Mouse (Mus musculus) layer of hippocampus, adult 2 months (tissue): Measurements from ENCODE around the gene Lpp. TPM values are rescaled to one million over a fixed set of nuclear protein-coding genes. Genes with fewer than 3 reads are reported as not detected.
A peak's percentile ranks its signal among the peaks of the same experiment; 100 is the strongest.

Experiments used
- DNase-seq, 2 experiments: peaks; one replicate each; pipeline ENCODE4 v3.0.0; 2022; ENCODE audit warnings: low spot score in 2 of 2
- H3K27ac ChIP-seq: fragments of 200-600 bp; 2 replicates; pipeline ENCODE4 v1.8.1; 2022
- H3K4me3 ChIP-seq: fragments of 200-600 bp; 2 replicates; pipeline ENCODE4 v1.8.1; 2022; ENCODE audit warnings: mild to moderate bottlenecking
- CTCF ChIP-seq: fragments of 200-600 bp; conservative IDR thresholded peaks from 2 replicates; pipeline ENCODE4 v1.8.1; 2022; ENCODE audit warnings: antibody characterized with exemption, mild to moderate bottlenecking, moderate library complexity
- total RNA-seq, 2 experiments: library from RNA; stranded (reverse); gene quantifications; 2 replicates each; pipeline ENCODE4 v1.2.3; 2021

The Lpp gene
- total RNA-seq, 2 experiments from 2014 or later = 10.1 to 10.5 TPM

DNA sequence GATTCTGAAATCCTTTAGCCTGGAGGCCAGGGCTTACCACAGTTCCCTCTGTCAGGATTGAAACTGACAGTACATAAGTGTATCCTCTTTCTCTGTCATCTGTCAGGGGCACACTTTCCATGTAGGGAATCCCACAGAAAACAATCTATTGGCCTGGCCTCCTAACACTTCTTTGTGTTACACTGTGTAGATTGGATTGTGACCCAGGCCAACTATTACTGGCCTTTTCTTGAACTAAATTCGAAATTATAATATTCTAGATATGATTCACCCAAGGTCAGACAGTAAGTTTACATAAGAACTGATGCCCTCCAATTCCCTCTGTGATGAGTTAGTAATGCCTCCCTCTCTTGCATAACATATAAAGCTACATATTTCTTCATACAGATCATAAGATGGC is 553.0 kb downstream of the Lpp start:
- no peak for DNase-seq
- H3K27ac ChIP-seq = no peak overlapping the region
- TF ChIP-seq CTCF = no peak
- H3K4me3 ChIP-seq = no peak overlapping the region

- H3K4me3 ChIP-seq = no peak overlapping the region
- no peak overlapping the region for H3K27ac ChIP-seq
- no peak for TF ChIP-seq CTCF
- no peak for DNase-seq
Observed at GRCm38 (mm10) chr16:24947485-24947884, 554.2 kb downstream of the Lpp start.

GRCm38 (mm10) chr16:24948091-24948690 is 554.9 kb downstream of the Lpp start:
- no peak for TF ChIP-seq CTCF
- no peak for DNase-seq
- H3K4me3 ChIP-seq = no peak overlapping the region
- H3K27ac ChIP-seq = no peak overlapping the region

DNA sequence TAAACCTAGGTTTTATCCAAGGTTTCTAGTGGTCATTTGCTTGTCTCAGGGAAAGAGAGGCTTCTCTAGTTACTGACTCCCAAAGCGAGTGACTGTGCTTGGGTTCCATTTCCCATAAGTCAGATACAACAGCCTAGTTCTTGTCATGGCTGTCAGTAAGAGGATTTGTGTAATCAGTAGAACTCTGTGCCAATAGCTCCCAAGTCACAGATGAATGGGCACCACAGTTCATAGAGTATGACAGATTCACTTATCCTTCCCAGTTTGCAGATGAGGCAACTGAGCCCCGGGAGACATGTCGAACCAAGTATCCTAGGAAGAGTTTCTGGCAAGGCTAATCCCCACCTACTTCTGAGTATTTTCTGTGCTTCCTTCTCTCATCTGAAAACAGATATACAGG is 556.0 kb downstream of the Lpp start:
- no peak for DNase-seq
- Histone ChIP-seq H3K27ac (no peak overlapping the region), H3K4me3 (no peak overlapping the region)
- TF ChIP-seq CTCF = no peak

- TF ChIP-seq CTCF = no peak
- H3K4me3 ChIP-seq = no peak overlapping the region
- 0 out of 2 replicates have a peak overlapping the region, but pooled peaks have one; percentile 2 for H3K27ac ChIP-seq
- no peak for DNase-seq
Observed at GRCm38 (mm10) chr16:24950112-24950743, 556.9 kb downstream of the Lpp start.

DNA sequence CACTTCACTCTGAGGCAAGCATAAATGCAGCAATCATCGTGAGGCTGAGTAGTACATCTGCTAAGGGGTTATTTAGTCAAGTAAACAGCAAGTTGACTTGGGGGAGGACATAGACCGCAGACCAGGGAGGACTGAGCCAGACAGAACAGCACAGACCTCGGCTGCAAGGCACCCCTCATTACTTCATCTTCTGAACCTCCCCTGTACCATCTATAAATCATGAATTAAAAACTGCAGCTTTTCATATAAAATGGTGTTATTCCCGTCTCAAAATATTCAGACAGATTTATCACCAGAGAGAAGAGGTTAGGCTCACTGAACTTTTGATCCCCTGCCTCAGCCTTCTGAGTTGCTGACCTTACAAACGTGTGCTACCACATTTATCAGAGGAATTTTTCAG is 558.6 kb downstream of the Lpp start:
- Histone ChIP-seq H3K4me3 (no peak overlapping the region), H3K27ac (no peak overlapping the region)
- DNase-seq = no peak
- no peak for TF ChIP-seq CTCF

GRCm38 (mm10) chr16:24955054-24955453 is 561.7 kb downstream of the Lpp start:
- Histone ChIP-seq H3K4me3 (no peak overlapping the region), H3K27ac (no peak overlapping the region)
- DNase-seq = peak in 1 of 2 experiments; percentile 32
- TF ChIP-seq CTCF = no peak

- no peak for TF ChIP-seq CTCF
- Histone ChIP-seq H3K4me3 (no peak overlapping the region), H3K27ac (no peak overlapping the region)
- DNase-seq = no peak
Observed at GRCm38 (mm10) chr16:24958661-24959060, 565.4 kb downstream of the Lpp start.

DNA sequence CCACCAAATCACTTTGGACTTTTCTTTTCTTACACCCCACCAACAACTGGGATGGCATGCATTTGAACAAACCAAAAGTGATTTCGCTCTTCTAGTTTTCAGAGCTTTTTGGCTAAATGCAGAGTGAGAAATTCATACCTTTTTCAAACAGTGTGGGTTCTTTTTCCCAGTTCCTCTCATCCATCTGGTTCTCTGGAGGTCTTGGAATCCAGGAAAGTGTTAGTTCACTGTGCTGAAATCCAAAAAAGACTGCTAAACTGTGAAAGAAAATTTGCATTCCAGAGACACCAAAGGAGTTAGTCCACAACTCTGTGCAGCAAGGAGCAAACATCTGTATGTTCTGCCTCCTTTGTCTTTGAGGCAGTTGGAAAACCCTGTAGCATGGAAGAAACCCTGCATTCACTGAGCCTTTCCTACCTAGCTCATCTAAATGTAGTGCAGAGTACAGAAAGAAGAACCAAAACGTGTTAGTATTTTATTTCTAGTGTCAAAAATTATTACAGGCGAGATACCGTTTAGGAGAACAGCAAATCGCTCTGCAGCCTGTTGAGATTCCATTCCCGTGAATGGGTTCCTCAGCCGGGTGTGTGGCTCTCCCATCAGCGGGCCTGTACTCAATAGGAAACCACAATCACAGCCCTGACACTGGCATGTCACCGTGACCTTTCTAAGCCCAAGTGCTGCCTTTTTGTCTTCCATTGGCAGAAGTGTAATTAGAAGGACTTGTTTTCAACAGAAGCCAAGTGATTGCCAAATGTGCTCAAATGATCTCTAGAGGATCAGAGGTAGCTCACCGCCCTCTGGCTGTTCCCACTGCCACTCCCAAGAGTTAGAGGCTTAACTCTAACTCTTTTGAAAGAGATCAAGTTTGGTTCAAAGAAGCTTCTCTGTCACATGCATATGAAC is 567.8 kb downstream of the Lpp start:
- DNase-seq = no peak
- no peak for TF ChIP-seq CTCF
- Histone ChIP-seq H3K27ac (no peak overlapping the region), H3K4me3 (no peak overlapping the region)

GRCm38 (mm10) chr16:24964311-24964710 is 571.0 kb downstream of the Lpp start:
- H3K4me3 ChIP-seq = no peak overlapping the region
- TF ChIP-seq CTCF = no peak
- no peak for DNase-seq
- H3K27ac ChIP-seq = no peak overlapping the region

DNA sequence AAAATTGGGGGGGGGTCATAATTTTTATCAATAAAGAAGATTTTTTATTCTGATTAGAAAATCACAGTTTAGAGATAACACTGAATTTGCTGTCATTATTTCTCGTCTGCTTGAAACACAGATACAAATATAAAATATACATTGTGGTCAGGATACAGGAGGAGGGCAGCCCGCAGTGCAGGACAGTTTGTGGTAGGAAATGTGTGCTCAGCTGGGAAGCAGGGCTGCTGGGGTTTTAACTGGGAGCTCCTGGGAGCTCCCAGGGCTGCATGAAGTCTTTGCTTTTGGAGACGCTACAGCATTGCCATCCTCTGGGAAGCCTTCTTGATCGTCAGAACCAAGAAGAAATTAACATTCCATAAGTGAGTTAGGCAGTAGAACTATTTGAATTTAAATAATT is 571.8 kb downstream of the Lpp start:
- Histone ChIP-seq H3K27ac (no peak overlapping the region), H3K4me3 (no peak overlapping the region)
- no peak for TF ChIP-seq CTCF
- no peak for DNase-seq

DNA sequence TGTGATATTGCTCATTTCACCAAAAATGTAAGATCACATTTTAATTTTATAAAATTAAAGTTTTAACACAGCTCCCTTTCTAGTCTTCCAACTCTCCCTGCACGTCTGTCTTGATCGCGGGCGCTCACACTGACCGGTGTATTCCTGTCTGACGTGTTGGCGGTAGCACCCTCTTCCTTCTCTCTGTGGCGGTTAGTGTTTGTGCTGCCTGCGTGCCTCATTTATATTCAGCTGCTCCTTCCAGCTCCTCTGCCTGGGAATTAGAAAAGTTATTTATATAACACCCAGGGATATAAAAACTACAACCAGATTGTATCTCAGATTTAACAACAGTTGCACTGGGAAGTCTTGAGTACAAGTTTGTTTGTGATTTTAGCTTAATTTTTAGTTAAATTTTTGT is 573.2 kb downstream of the Lpp start:
- no peak for DNase-seq
- no peak for TF ChIP-seq CTCF
- no peak overlapping the region for H3K4me3 ChIP-seq
- H3K27ac ChIP-seq = no peak overlapping the region

DNA sequence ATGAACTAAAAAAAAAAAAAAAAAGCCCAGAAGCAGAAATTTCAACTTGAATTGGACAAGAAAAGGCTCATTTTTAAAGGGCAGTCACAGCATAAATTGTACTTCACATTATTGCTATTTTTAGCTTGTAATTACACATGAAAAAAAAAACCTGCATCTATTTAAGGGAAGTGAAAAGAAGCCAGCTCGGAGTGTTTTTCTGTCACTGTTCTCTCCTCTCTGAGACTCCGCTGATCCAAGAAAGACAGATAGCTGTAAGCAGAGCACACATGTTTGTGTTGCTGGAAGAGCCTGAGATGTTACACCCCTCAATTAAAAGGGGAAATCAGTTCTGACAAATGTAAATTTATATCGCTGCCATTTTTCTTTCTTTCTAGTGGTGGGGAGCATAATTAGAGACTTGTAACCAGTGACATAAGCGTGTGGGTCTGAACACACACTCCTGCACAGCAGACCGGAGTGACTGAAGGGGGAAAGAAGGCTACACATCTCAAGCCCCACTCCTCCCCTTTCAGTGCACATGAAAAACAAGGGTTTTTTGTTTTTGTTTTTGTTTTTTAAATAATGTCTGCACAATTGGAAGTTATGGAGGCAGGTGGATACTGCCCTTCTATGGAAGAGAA is 579.8 kb downstream of the Lpp start:
- Histone ChIP-seq H3K27ac (no peak overlapping the region), H3K4me3 (no peak overlapping the region)

More for the DNA sequence above, 579.8 kb downstream of the Lpp start:
- no peak for DNase-seq
- no peak for TF ChIP-seq CTCF
